Mouse (Mus musculus) kidney, postnatal 0 days (tissue): ENCODE measurements around the gene Gemin7. TPM values are rescaled to one million over a fixed set of nuclear protein-coding genes. Genes with fewer than 3 reads are reported as not detected.

Experiments used
- ATAC-seq: fragments of 200-750 bp; cut with Nextera tagmentation; replicated peaks from 2 replicates; pipeline ENCODE4 v1.8.0; 2017; ENCODE audit warnings: low read depth, moderate number of reproducible peaks, moderate TSS enrichment, moderate library complexity; ENCODE audit not compliant: low FRiP score
- DNase-seq: peaks from one replicate; pipeline ENCODE4 v3.0.0-alpha.2; 2016; ENCODE audit warnings: low spot score
- H3K27ac ChIP-seq: fragments of 300-500 bp; sonication (generic); 2 replicates; pipeline ENCODE4 v1.5.1; 2014; ENCODE audit warnings: mild to moderate bottlenecking
- H3K27me3 ChIP-seq: fragments of 300-500 bp; sonication (generic); 2 replicates; pipeline ENCODE4 v1.6.1; 2014; ENCODE audit warnings: low read length, mixed read lengths; ENCODE audit not compliant: insufficient read depth
- H3K36me3 ChIP-seq: fragments of 300-500 bp; sonication (generic); 2 replicates; pipeline ENCODE4 v1.6.1; 2014; ENCODE audit warnings: low read length, mixed read lengths; ENCODE audit not compliant: insufficient read depth
- H3K4me1 ChIP-seq: fragments of 300-500 bp; sonication (generic); replicated peaks from 2 replicates; pipeline ENCODE4 v1.6.1; 2014; ENCODE audit warnings: antibody characterized with exemption, low read length, mixed read lengths; ENCODE audit not compliant: insufficient read depth
- H3K4me2 ChIP-seq: fragments of 300-500 bp; sonication (generic); 2 replicates; pipeline ENCODE4 v1.6.1; 2014; ENCODE audit warnings: mild to moderate bottlenecking, low read length, moderate library complexity, mixed read lengths
- H3K4me3 ChIP-seq: fragments of 300-500 bp; sonication (generic); replicated peaks from 2 replicates; pipeline ENCODE4 v1.5.1; 2014; ENCODE audit warnings: low read depth, low read length
- H3K9ac ChIP-seq: fragments of 300-500 bp; sonication (generic); 2 replicates; pipeline ENCODE4 v1.6.1; 2014; ENCODE audit warnings: low read depth, low read length
- H3K9me3 ChIP-seq: fragments of 300-500 bp; sonication (generic); replicated peaks from 2 replicates; pipeline ENCODE4 v1.6.1; 2016; ENCODE audit warnings: low read length, inconsistent platforms, mixed read lengths
- CTCF ChIP-seq: IDR thresholded peaks from 2 replicates; pipeline ENCODE4 v1.5.1; 2016; ENCODE audit warnings: antibody characterized with exemption, low read depth, mild to moderate bottlenecking, moderate library complexity
- WGBS: fragments of 180-500 bp; shearing (Covaris S2); extraction: QIAGEN DNeasy Blood & Tissue Kit; methylation state at CpG from one replicate; pipeline ENCODE4 v1.1.7; 2014; 5-methylcytosine and 5-hydroxymethylcytosine counted together
- polyA plus RNA-seq: library from polyadenylated mRNA; unstranded; fragments of >200 nt; fragmentation: Nextera tagmentation; extraction: Ambion mirVana; gene quantifications from 2 replicates; pipeline ENCODE4 v1.2.1, GENCODE M21; 2015

The Gemin7 gene
- 164 and 167 TPM in 2 replicates for polyA plus RNA-seq

- Histone ChIP-seq H3K36me3 (peaks cover 9% of the 10 kb centered on the region; the same call in 1 of the 2 replicates), H3K9ac (peak within 1 kb of the TSS; percentile 40), H3K27me3 (peaks cover 13% of the 10 kb centered on the region; the same call in 1 of the 2 replicates), H3K27ac (no peak within 1 kb of the TSS), H3K4me2 (peak within 1 kb of the TSS; percentile 73), H3K4me1 (peaks cover 9% of the 10 kb centered on the region), H3K4me3 (peak within 1 kb of the TSS; percentile 30), H3K9me3 (no peaks in the 10 kb centered on the region)
- TF ChIP-seq CTCF: no peak
- under 1% methylated on average over 54 of the region's 56 CpGs for WGBS
- ATAC-seq (no peak), DNase-seq (no peak)
Observed at GRCm38 (mm10) chr7:19577141-19577852, at the start of gene Gemin7, which contains the start of gene Zfp296. Gene Gemin7 (minus strand): TSS chr7:19577595. Gene Zfp296 (plus strand): TSS chr7:19577287.

- DNase-seq: no peak
- Histone ChIP-seq H3K9ac (no peak overlapping the region), H3K27ac (no peak overlapping the region), H3K4me2 (no peak overlapping the region), H3K4me1 (no peaks in the 10 kb centered on the region), H3K4me3 (no peak overlapping the region), H3K9me3 (no peaks in the 10 kb centered on the region), H3K27me3 (no peaks in the 10 kb centered on the region), H3K36me3 (no peaks in the 10 kb centered on the region)
- 76% methylated on average over 2 of the region's 2 CpGs for WGBS
- ATAC-seq: no peak
- TF ChIP-seq CTCF: no peak
Observed at GRCm38 (mm10) chr7:19623433-19623832, 46.0 kb upstream of the Gemin7 start.

- 36% methylated on average over 6 of the region's 6 CpGs for WGBS
- no peak for ATAC-seq
Observed at GRCm38 (mm10) chr7:19622241-19622640, 44.8 kb upstream of the Gemin7 start.

GRCm38 (mm10) chr7:19620811-19621210 lies 43.4 kb upstream of the Gemin7 start:
- H3K9ac ChIP-seq: no peak overlapping the region
- H3K27ac ChIP-seq: no peak overlapping the region
- no peak for TF ChIP-seq CTCF
- no peaks in the 10 kb centered on the region for H3K9me3 ChIP-seq
- no peaks in the 10 kb centered on the region for H3K27me3 ChIP-seq
- H3K4me1 ChIP-seq: no peaks in the 10 kb centered on the region
- H3K4me2 ChIP-seq: no peak overlapping the region
- ATAC-seq (no peak), DNase-seq (no peak)
- WGBS: 92% methylated on average over 7 of the region's 7 CpGs
- H3K36me3 ChIP-seq: no peaks in the 10 kb centered on the region
- no peak overlapping the region for H3K4me3 ChIP-seq

More at GRCm38 (mm10) chr7:19622241-19622640, 44.8 kb upstream of the Gemin7 start:
- no peak overlapping the region for H3K9ac ChIP-seq
- H3K36me3 ChIP-seq: no peaks in the 10 kb centered on the region
- no peak for TF ChIP-seq CTCF
- no peak overlapping the region for H3K4me3 ChIP-seq
- H3K27me3 ChIP-seq: no peaks in the 10 kb centered on the region
- no peak overlapping the region for H3K4me2 ChIP-seq
- no peak for DNase-seq
- no peak overlapping the region for H3K27ac ChIP-seq
- H3K9me3 ChIP-seq: no peaks in the 10 kb centered on the region
- no peaks in the 10 kb centered on the region for H3K4me1 ChIP-seq

GRCm38 (mm10) chr7:19619004-19619801 lies 41.8 kb upstream of the Gemin7 start:
- ATAC-seq (peak; percentile 86), DNase-seq (peak; percentile 96)
- Histone ChIP-seq H3K36me3 (no peaks in the 10 kb centered on the region), H3K9ac (peak overlapping the region; percentile 47), H3K9me3 (no peaks in the 10 kb centered on the region), H3K4me1 (no peaks in the 10 kb centered on the region), H3K27me3 (no peaks in the 10 kb centered on the region), H3K4me3 (peak overlapping the region; percentile 28), H3K4me2 (peak overlapping the region; percentile 60), H3K27ac (0 out of 2 replicates have a peak overlapping the region, but pooled peaks have one; percentile 34)
- peak; percentile 91 for TF ChIP-seq CTCF
- 6% methylated on average over 34 of the region's 35 CpGs for WGBS

GRCm38 (mm10) chr7:19615036-19615577 lies 37.7 kb upstream of the Gemin7 start:
- Histone ChIP-seq H3K36me3 (0 out of 2 replicates have a peak, but pooled peaks cover 3% of the 10 kb centered on the region), H3K9me3 (no peaks in the 10 kb centered on the region), H3K9ac (no peak overlapping the region), H3K4me2 (no peak overlapping the region), H3K4me1 (no peaks in the 10 kb centered on the region), H3K4me3 (no peak overlapping the region), H3K27ac (no peak overlapping the region), H3K27me3 (no peaks in the 10 kb centered on the region)
- ATAC-seq: no peak
- WGBS: 84% methylated on average over 12 of the region's 12 CpGs
- TF ChIP-seq CTCF: no peak
- no peak for DNase-seq
